Mouse (Mus musculus) limb, embryonic 14.5 days (tissue): ENCODE measurements around the gene Eva1c. TPM values are rescaled to one million over a fixed set of nuclear protein-coding genes. Genes with fewer than 3 reads are reported as not detected.

ENCODE experiments used
- ATAC-seq: fragments of 200-750 bp; cut with Nextera tagmentation; 2 replicates; pipeline ENCODE4 v1.8.0; 2017; ENCODE audit warnings: low read depth, moderate number of reproducible peaks, moderate TSS enrichment; ENCODE audit not compliant: low FRiP score
- DNase-seq: peaks from one replicate; pipeline ENCODE4 v3.0.0-alpha.2; 2015; ENCODE audit warnings: low spot score
- H3K27ac ChIP-seq: fragments of 300-500 bp; sonication (generic); replicated peaks from 2 replicates; pipeline ENCODE4 v1.5.1; 2014; ENCODE audit warnings: low read depth, mild to moderate bottlenecking, low read length, moderate library complexity, mixed read lengths
- H3K27me3 ChIP-seq: fragments of 300-500 bp; sonication (generic); 2 replicates; pipeline ENCODE4 v1.6.1; 2014; ENCODE audit warnings: low read length, mixed read lengths; ENCODE audit not compliant: control insufficient read depth, insufficient read depth
- H3K36me3 ChIP-seq: fragments of 300-500 bp; sonication (generic); 2 replicates; pipeline ENCODE4 v1.6.1; 2014; ENCODE audit warnings: mild to moderate bottlenecking, low read length, moderate library complexity, mixed read lengths; ENCODE audit not compliant: control insufficient read depth, insufficient read depth
- H3K4me1 ChIP-seq: fragments of 300-500 bp; sonication (generic); 2 replicates; pipeline ENCODE4 v1.6.1; 2014; ENCODE audit warnings: antibody characterized with exemption, low read length, mixed read lengths; ENCODE audit not compliant: control insufficient read depth, insufficient read depth
- H3K4me2 ChIP-seq: fragments of 300-500 bp; sonication (generic); replicated peaks from 2 replicates; pipeline ENCODE4 v1.6.1; 2014; ENCODE audit warnings: low read depth, mild to moderate bottlenecking, low read length, moderate library complexity; ENCODE audit not compliant: severe bottlenecking
- H3K4me3 ChIP-seq: fragments of 300-500 bp; sonication (generic); replicated peaks from 2 replicates; pipeline ENCODE4 v1.5.1; 2014; ENCODE audit warnings: low read length
- H3K9ac ChIP-seq: fragments of 300-500 bp; sonication (generic); 2 replicates; pipeline ENCODE4 v1.6.1; 2014; ENCODE audit warnings: mild to moderate bottlenecking, low read depth, low read length, moderate library complexity; ENCODE audit not compliant: severe bottlenecking
- H3K9me3 ChIP-seq: fragments of 300-500 bp; sonication (generic); 2 replicates; pipeline ENCODE4 v1.6.1; 2016; ENCODE audit warnings: low read length; ENCODE audit not compliant: control insufficient read depth
- POLR2A ChIP-seq: fragments of 200-500 bp; IDR thresholded peaks from 2 replicates; pipeline ENCODE4 v1.8.0; 2012; ENCODE audit warnings: inconsistent platforms, mild to moderate bottlenecking, moderate library complexity, borderline replicate concordance; ENCODE audit not compliant: insufficient read depth, insufficient read length; ENCODE audit errors: extremely low read depth
- WGBS: fragments of 180-500 bp; shearing (Covaris S2); extraction: QIAGEN DNeasy Blood & Tissue Kit; methylation state at CpG from one replicate; pipeline ENCODE4 v1.1.7; 2014; 5-methylcytosine and 5-hydroxymethylcytosine counted together
- polyA plus RNA-seq, 2 experiments: library from polyadenylated mRNA; depleted of rRNA in 1 of 2; stranded (reverse) in 1 of 2; unstranded in 1 of 2; fragments of >200 nt; fragmentation: Nextera tagmentation in 1 of 2; extraction: Ambion mirVana in 1 of 2; gene quantifications; 2 replicates each; pipeline versions ENCODE4 v1.2.1 to v1.2.3; 2012 to 2014

Eva1c gene
- polyA plus RNA-seq, 2 experiments = 1.4 to 2.6 TPM

DNA sequence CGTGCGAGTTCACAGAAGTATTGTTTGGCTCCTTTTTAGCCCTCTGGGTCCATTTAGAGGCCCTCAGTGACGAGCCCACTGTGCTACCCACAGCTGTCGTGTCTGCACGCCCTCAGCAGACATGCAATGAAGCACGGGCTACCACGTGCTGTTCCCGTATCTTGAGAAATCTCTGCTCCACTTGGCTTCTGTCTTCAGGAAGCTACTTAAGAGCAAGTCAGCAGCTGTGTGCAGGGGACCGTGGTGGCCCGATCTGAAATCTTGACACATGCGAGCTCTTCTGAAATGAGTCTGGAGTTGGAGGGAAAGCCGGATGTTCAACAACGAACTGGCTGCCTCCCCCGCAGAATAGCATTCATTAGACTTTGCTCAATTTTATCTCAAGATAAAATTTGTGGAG is 65.1 kb downstream of the Eva1c start:
- H3K27ac ChIP-seq = no peak overlapping the region
- 69% methylated on average over 14 of the region's 14 CpGs for WGBS
- H3K27me3 ChIP-seq = no peaks in the 10 kb centered on the region
- no peak overlapping the region for H3K9ac ChIP-seq
- peaks cover 6% of the 10 kb centered on the region; the same call in 1 of the 2 replicates for H3K4me1 ChIP-seq
- 0 out of 2 replicates have a peak, but pooled peaks have one; percentile 34 for ATAC-seq
- no peak overlapping the region for H3K4me3 ChIP-seq
- TF ChIP-seq POLR2A = no peak
- DNase-seq = no peak
- H3K4me2 ChIP-seq = no peak overlapping the region
- H3K36me3 ChIP-seq = no peaks in the 10 kb centered on the region
- no peaks in the 10 kb centered on the region for H3K9me3 ChIP-seq

- Histone ChIP-seq H3K27me3 (no peaks in the 10 kb centered on the region), H3K36me3 (no peaks in the 10 kb centered on the region), H3K4me3 (no peak overlapping the region), H3K4me1 (peaks cover 6% of the 10 kb centered on the region; the same call in 1 of the 2 replicates), H3K9me3 (no peaks in the 10 kb centered on the region), H3K4me2 (no peak overlapping the region), H3K27ac (no peak overlapping the region), H3K9ac (no peak overlapping the region)
- WGBS = 25% methylated on average over 8 of the region's 8 CpGs
- ATAC-seq (peak; percentile 62; the same call in 1 of the 2 replicates), DNase-seq (peak; percentile 46)
- TF ChIP-seq POLR2A = no peak
Measured at GRCm38 (mm10) chr16:90892081-90892480, 65.6 kb downstream of the Eva1c start.

- Histone ChIP-seq H3K36me3 (no peaks in the 10 kb centered on the region), H3K9ac (no peak overlapping the region), H3K4me2 (no peak overlapping the region), H3K9me3 (no peaks in the 10 kb centered on the region), H3K4me3 (no peak overlapping the region), H3K4me1 (peaks cover 6% of the 10 kb centered on the region; the same call in 1 of the 2 replicates), H3K27me3 (no peaks in the 10 kb centered on the region), H3K27ac (no peak overlapping the region)
- 74% methylated on average over 7 of the region's 7 CpGs for WGBS
- TF ChIP-seq POLR2A = no peak
- DNase-seq (no peak), ATAC-seq (no peak)
Measured at GRCm38 (mm10) chr16:90893019-90893418, 66.5 kb downstream of the Eva1c start.

- DNase-seq = no peak
- no peak overlapping the region for H3K4me2 ChIP-seq
- H3K9me3 ChIP-seq = no peaks in the 10 kb centered on the region
- no peaks in the 10 kb centered on the region for H3K27me3 ChIP-seq
- H3K27ac ChIP-seq = no peak overlapping the region
- WGBS = 56% methylated on average over 9 of the region's 9 CpGs
- H3K4me1 ChIP-seq = peaks cover 6% of the 10 kb centered on the region; the same call in 1 of the 2 replicates
- no peak overlapping the region for H3K4me3 ChIP-seq
- TF ChIP-seq POLR2A = no peak
- no peaks in the 10 kb centered on the region for H3K36me3 ChIP-seq
- H3K9ac ChIP-seq = no peak overlapping the region
- ATAC-seq = no peak
Measured at GRCm38 (mm10) chr16:90893792-90894191, 67.3 kb downstream of the Eva1c start.

DNA sequence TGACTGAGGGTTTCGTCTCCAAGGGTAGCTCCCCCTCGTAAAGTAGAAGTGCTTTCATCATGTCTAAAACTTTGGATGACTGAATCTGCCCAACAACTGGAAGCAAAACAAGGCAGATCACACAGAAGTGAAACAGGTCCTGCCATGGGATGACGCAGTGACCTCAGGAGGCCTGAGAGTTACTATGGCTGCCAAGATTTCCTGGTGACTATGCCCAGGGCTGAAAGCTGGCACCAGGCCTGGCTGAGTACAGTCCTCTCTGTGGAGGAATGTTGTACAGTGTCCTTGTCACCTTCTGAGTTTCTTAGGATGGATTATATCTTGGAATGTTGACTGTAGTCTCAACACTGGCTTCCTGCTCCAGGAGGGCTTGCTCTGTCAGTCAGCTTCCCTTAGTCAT is 71.1 kb downstream of the Eva1c start:
- no peak for ATAC-seq
- H3K36me3 ChIP-seq = no peaks in the 10 kb centered on the region
- 84% methylated on average over 3 of the region's 3 CpGs for WGBS

DNA sequence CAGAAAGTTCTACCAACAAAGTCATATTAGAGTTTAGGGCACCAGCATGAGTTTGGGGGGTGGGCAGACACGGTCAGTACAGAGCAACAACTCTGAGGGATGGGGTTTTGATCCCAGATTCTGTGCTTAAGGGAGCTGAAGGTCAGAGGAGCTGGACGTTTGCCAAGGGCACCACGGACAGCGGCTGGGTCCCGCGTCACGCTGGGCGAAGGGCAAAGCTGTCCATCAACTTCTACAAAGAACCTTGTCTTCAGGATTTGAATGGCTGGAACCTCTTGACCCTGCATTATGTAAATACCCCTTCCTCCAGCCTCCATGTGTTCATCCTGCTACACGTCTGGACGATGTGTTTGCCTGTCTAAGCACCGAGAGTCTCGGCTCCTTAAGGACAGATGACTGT is 73.0 kb downstream of the Eva1c start:
- no peak overlapping the region for H3K4me3 ChIP-seq
- no peak overlapping the region for H3K4me2 ChIP-seq
- H3K4me1 ChIP-seq = no peaks in the 10 kb centered on the region
- ATAC-seq (no peak), DNase-seq (no peak)
- WGBS = 79% methylated on average over 12 of the region's 12 CpGs
- H3K9me3 ChIP-seq = no peaks in the 10 kb centered on the region
- no peaks in the 10 kb centered on the region for H3K36me3 ChIP-seq
- TF ChIP-seq POLR2A = no peak
- H3K27me3 ChIP-seq = no peaks in the 10 kb centered on the region
- no peak overlapping the region for H3K27ac ChIP-seq
- H3K9ac ChIP-seq = no peak overlapping the region

More for the DNA sequence above, 71.1 kb downstream of the Eva1c start:
- Histone ChIP-seq H3K4me3 (no peak overlapping the region), H3K9ac (no peak overlapping the region), H3K27me3 (no peaks in the 10 kb centered on the region), H3K4me2 (no peak overlapping the region), H3K4me1 (no peaks in the 10 kb centered on the region), H3K9me3 (no peaks in the 10 kb centered on the region), H3K27ac (no peak overlapping the region)
- no peak for TF ChIP-seq POLR2A
- DNase-seq = no peak
